Mouse (Mus musculus) cerebellum, postnatal 25 days (tissue): Measurements from ENCODE around the gene Rgsl1.
"Not testable (repeated sequence)": the region's sequence is repeated elsewhere in the genome, so short reads cannot be mapped to it uniquely, and the experiment has no call there.

Source experiments
- DNase-seq, 2 experiments: peaks; one replicate each; pipeline ENCODE4 v3.0.0; 2021; ENCODE audit warnings: mixed read lengths in 2 of 2

Gene Rgsl1

GRCm38 (mm10) chr1:153770776-153771167, 73.2 kb downstream of the Rgsl1 start:
- DNase-seq, result no peak

- DNase-seq, result no peak
Observed at GRCm38 (mm10) chr1:153769998-153770775, 73.8 kb downstream of the Rgsl1 start.

GRCm38 (mm10) chr1:153769571-153769970, 74.4 kb downstream of the Rgsl1 start:
- not testable (repeated sequence) for DNase-seq

- no peak for DNase-seq
Observed at GRCm38 (mm10) chr1:153768465-153768864, 75.5 kb downstream of the Rgsl1 start.

GRCm38 (mm10) chr1:153767281-153767680, 76.7 kb downstream of the Rgsl1 start:
- DNase-seq, result no peak

GRCm38 (mm10) chr1:153766298-153766697, 77.6 kb downstream of the Rgsl1 start:
- DNase-seq, result no peak

- no peak for DNase-seq
Observed at GRCm38 (mm10) chr1:153764136-153764535, 79.8 kb downstream of the Rgsl1 start.

- no peak for DNase-seq
Observed at GRCm38 (mm10) chr1:153753725-153754464, 90.0 kb downstream of the Rgsl1 start.

- no peak for DNase-seq
Observed at GRCm38 (mm10) chr1:153752521-153752920, 91.4 kb downstream of the Rgsl1 start.

- DNase-seq, result no peak
Observed at GRCm38 (mm10) chr1:153751763-153752301, 92.1 kb downstream of the Rgsl1 start.

- DNase-seq, result no peak
Observed at GRCm38 (mm10) chr1:153750054-153750453, 93.9 kb downstream of the Rgsl1 start.

- DNase-seq, result peak; percentile 73 to 78
Observed at GRCm38 (mm10) chr1:153749211-153749801, 94.6 kb downstream of the Rgsl1 start, which contains the start of gene Rnasel. Rnasel (plus strand) TSS chr1:153749426.

- DNase-seq, result peak in 1 of 2 experiments; percentile 23
Observed at GRCm38 (mm10) chr1:153748549-153748948, 95.4 kb downstream of the Rgsl1 start.

- DNase-seq, result no peak
Observed at GRCm38 (mm10) chr1:153747861-153748530, 95.9 kb downstream of the Rgsl1 start.

GRCm38 (mm10) chr1:153746728-153747127, 97.2 kb downstream of the Rgsl1 start:
- peak; percentile 77 to 87 for DNase-seq

- DNase-seq, result no peak
Observed at GRCm38 (mm10) chr1:153746119-153746670, 97.7 kb downstream of the Rgsl1 start.

- peak; percentile 83 to 92 for DNase-seq
Observed at GRCm38 (mm10) chr1:153742374-153743155, 101.4 kb downstream of the Rgsl1 start.

- DNase-seq, result peak in 1 of 2 experiments; percentile 23
Observed at GRCm38 (mm10) chr1:153741551-153742316, 102.2 kb downstream of the Rgsl1 start.

GRCm38 (mm10) chr1:153740775-153741400, 103.1 kb downstream of the Rgsl1 start:
- peak; percentile 21 to 45 for DNase-seq

- peak; percentile 87 to 91 for DNase-seq
Observed at GRCm38 (mm10) chr1:153740145-153740544, 103.8 kb downstream of the Rgsl1 start, which contains the start of gene Rgs16. Rgs16 (plus strand) TSS chr1:153740349.
